Mouse (Mus musculus) lung, embryonic 16.5 days (tissue): ENCODE measurements around the gene Ccdc170. TPM values are rescaled to one million over a fixed set of nuclear protein-coding genes. Genes with fewer than 3 reads are reported as not detected.

ENCODE experiments used
- ATAC-seq: fragments of 200-750 bp; cut with Nextera tagmentation; 2 replicates; pipeline ENCODE4 v1.8.0; 2017; ENCODE audit warnings: low read depth, mild to moderate bottlenecking, moderate library complexity
- H3K27ac ChIP-seq: fragments of 300-500 bp; sonication (generic); 2 replicates; pipeline ENCODE4 v1.5.1; 2014; ENCODE audit warnings: mild to moderate bottlenecking, control low read depth, low read length
- H3K27me3 ChIP-seq: fragments of 300-500 bp; sonication (generic); 2 replicates; pipeline ENCODE4 v1.6.1; 2014; ENCODE audit warnings: low read depth, low read length, mixed read lengths; ENCODE audit not compliant: control insufficient read depth, insufficient read depth
- H3K36me3 ChIP-seq: fragments of 300-500 bp; sonication (generic); 2 replicates; pipeline ENCODE4 v1.6.1; 2014; ENCODE audit warnings: low read length; ENCODE audit not compliant: control insufficient read depth, insufficient read depth
- H3K4me1 ChIP-seq: fragments of 300-500 bp; sonication (generic); replicated peaks from 2 replicates; pipeline ENCODE4 v1.6.1; 2014; ENCODE audit warnings: low read length, mixed read lengths; ENCODE audit not compliant: control insufficient read depth, insufficient read depth
- H3K4me2 ChIP-seq: fragments of 300-500 bp; sonication (generic); 2 replicates; pipeline ENCODE4 v1.6.1; 2014; ENCODE audit warnings: low read depth, low read length, control low read depth
- H3K4me3 ChIP-seq: fragments of 300-500 bp; sonication (generic); 2 replicates; pipeline ENCODE4 v1.5.1; 2014; ENCODE audit warnings: mild to moderate bottlenecking, low read length, control low read depth
- H3K9ac ChIP-seq: fragments of 300-500 bp; sonication (generic); 2 replicates; pipeline ENCODE4 v1.6.1; 2014; ENCODE audit warnings: low read length, control low read depth
- H3K9me3 ChIP-seq: fragments of 300-500 bp; sonication (generic); 2 replicates; pipeline ENCODE4 v1.6.1; 2016; ENCODE audit warnings: low read length; ENCODE audit not compliant: control insufficient read depth
- WGBS: fragments of 180-500 bp; shearing (Covaris S2); extraction: QIAGEN DNeasy Blood & Tissue Kit; methylation state at CpG from one replicate; pipeline ENCODE4 v1.1.7; 2014; 5-methylcytosine and 5-hydroxymethylcytosine counted together
- polyA plus RNA-seq: library from polyadenylated mRNA; unstranded; fragments of >200 nt; fragmentation: Nextera tagmentation; extraction: Ambion mirVana; gene quantifications from 2 replicates; pipeline ENCODE4 v1.2.1, GENCODE M21; 2015

Ccdc170 gene
- polyA plus RNA-seq, 1 experiment from 2014 or later, result 0.43 TPM

GRCm38 (mm10) chr10:4571304-4571703 lies 89.0 kb downstream of the Ccdc170 start:
- WGBS, result 71% methylated on average over 4 of the region's 4 CpGs
- no peak overlapping the region for H3K9ac ChIP-seq

DNA sequence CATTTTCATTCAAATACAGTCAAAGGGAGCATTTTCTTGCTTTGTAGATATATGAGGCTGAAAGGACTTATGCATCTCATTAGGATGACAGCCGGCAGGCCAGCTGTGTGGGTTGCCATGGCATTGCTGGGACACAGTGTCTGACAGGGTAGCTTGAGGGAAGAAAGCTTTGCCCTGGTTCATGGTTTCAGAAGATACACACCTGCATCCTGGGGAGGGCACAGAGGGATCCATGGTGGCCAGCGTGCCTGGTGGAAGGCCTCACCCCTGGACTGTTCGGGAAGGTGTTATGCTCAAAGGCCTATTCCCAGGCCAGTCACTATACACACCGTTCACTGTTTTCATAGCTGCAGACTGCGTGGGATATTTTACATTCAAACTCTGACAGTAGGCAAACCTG lies 99.6 kb downstream of the Ccdc170 start:
- 86% methylated on average over 5 of the region's 5 CpGs for WGBS
- no peaks in the 10 kb centered on the region for H3K36me3 ChIP-seq
- H3K27ac ChIP-seq, result no peak overlapping the region
- no peaks in the 10 kb centered on the region for H3K4me1 ChIP-seq
- no peaks in the 10 kb centered on the region for H3K27me3 ChIP-seq
- no peak overlapping the region for H3K9ac ChIP-seq
- no peak overlapping the region for H3K4me3 ChIP-seq
- H3K9me3 ChIP-seq, result no peaks in the 10 kb centered on the region
- no peak for ATAC-seq
- H3K4me2 ChIP-seq, result no peak overlapping the region

More at GRCm38 (mm10) chr10:4571304-4571703, 89.0 kb downstream of the Ccdc170 start:
- Histone ChIP-seq H3K27me3 (no peaks in the 10 kb centered on the region), H3K4me1 (no peaks in the 10 kb centered on the region), H3K4me2 (no peak overlapping the region), H3K36me3 (no peaks in the 10 kb centered on the region), H3K4me3 (no peak overlapping the region), H3K27ac (no peak overlapping the region), H3K9me3 (no peaks in the 10 kb centered on the region)
- no peak for ATAC-seq

DNA sequence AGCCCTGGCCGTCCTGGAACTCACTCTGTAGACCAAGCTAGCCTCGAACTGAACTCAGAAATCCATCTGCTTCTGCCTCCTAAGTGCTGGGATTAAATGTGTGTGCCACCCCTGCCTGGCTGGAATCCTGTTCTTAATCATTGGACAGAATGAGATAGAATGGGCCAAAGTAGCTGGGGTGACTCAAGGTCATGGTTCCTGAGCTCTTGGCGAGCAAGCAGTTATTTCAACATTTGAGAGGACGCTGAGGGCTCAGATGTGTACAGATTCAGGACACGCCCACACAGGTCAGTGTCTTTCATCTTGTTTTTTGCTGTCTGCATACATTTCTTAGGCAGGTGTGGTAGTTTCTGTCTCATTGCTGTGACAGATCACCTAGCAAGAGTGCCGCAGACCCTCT lies 104.4 kb downstream of the Ccdc170 start:
- no peak for ATAC-seq
- 71% methylated on average over 6 of the region's 6 CpGs for WGBS
- H3K27me3 ChIP-seq, result no peaks in the 10 kb centered on the region

DNA sequence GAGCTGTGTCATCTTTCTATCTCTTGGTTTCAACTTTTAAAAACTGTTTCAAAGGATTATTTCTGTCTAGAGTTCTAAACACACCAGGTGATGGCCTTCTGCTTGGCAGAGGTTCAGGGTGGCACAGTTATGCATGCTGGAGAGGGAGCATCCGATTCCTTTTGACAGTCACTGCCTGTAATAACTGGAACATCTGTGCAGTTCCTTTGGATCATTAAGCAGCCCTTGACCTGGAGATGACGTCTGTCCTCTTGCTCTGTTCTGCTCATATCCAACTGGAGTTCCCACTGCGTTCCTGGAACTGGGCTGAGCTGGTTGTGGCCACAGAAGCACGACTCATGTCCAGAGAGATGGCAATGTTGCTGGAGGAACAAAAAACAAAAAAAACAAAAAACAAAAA lies 107.3 kb downstream of the Ccdc170 start:
- H3K4me3 ChIP-seq, result no peak overlapping the region
- no peak overlapping the region for H3K27ac ChIP-seq
- WGBS, result 68% methylated on average over 4 of the region's 4 CpGs
- no peaks in the 10 kb centered on the region for H3K27me3 ChIP-seq
- no peak overlapping the region for H3K9ac ChIP-seq
- no peaks in the 10 kb centered on the region for H3K9me3 ChIP-seq
- H3K36me3 ChIP-seq, result no peaks in the 10 kb centered on the region
- H3K4me1 ChIP-seq, result no peaks in the 10 kb centered on the region
- no peak overlapping the region for H3K4me2 ChIP-seq
- ATAC-seq, result no peak

More for the DNA sequence above, 104.4 kb downstream of the Ccdc170 start:
- Histone ChIP-seq H3K4me3 (no peak overlapping the region), H3K27ac (no peak overlapping the region), H3K9me3 (no peaks in the 10 kb centered on the region), H3K4me1 (no peaks in the 10 kb centered on the region), H3K36me3 (no peaks in the 10 kb centered on the region), H3K4me2 (no peak overlapping the region), H3K9ac (no peak overlapping the region)

DNA sequence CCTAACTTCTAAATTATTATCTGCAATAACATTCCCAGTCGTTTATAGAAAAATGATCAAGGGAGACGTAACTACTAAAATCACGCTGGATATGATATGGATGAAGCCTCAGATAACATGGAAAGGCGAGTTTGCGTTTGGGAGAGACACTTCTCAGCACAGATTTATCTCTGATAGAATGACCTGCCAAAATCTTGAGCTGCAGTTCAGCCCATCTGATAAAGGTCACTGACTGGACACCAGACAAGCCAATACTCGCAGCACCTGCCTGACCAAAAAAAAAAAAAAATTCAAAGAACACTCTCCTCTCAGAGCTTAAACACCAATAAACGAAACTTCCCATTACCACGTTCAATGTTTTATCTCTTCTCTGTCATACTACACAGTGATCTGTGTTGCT lies 108.7 kb downstream of the Ccdc170 start:
- H3K9ac ChIP-seq, result no peak overlapping the region
- no peaks in the 10 kb centered on the region for H3K9me3 ChIP-seq
- WGBS, result 57% methylated on average over 8 of the region's 8 CpGs
- H3K4me2 ChIP-seq, result no peak overlapping the region
- ATAC-seq, result no peak
- H3K27ac ChIP-seq, result no peak overlapping the region
- H3K27me3 ChIP-seq, result no peaks in the 10 kb centered on the region
- no peaks in the 10 kb centered on the region for H3K36me3 ChIP-seq
- H3K4me1 ChIP-seq, result no peaks in the 10 kb centered on the region
- no peak overlapping the region for H3K4me3 ChIP-seq

- Histone ChIP-seq H3K4me3 (no peak overlapping the region), H3K4me2 (no peak overlapping the region)
- WGBS, result 63% methylated on average over 4 of the region's 4 CpGs
Measured at GRCm38 (mm10) chr10:4593828-4594227, 111.5 kb downstream of the Ccdc170 start.

GRCm38 (mm10) chr10:4597211-4597610 lies 114.9 kb downstream of the Ccdc170 start:
- no peak overlapping the region for H3K27ac ChIP-seq
- H3K9me3 ChIP-seq, result no peaks in the 10 kb centered on the region
- H3K4me1 ChIP-seq, result no peaks in the 10 kb centered on the region
- H3K27me3 ChIP-seq, result no peaks in the 10 kb centered on the region
- no peak overlapping the region for H3K9ac ChIP-seq
- WGBS, result 91% methylated on average over 4 of the region's 4 CpGs
- ATAC-seq, result no peak
- H3K4me2 ChIP-seq, result no peak overlapping the region
- no peaks in the 10 kb centered on the region for H3K36me3 ChIP-seq
- H3K4me3 ChIP-seq, result no peak overlapping the region

More at GRCm38 (mm10) chr10:4593828-4594227, 111.5 kb downstream of the Ccdc170 start:
- no peaks in the 10 kb centered on the region for H3K4me1 ChIP-seq
- no peaks in the 10 kb centered on the region for H3K9me3 ChIP-seq
- no peak overlapping the region for H3K27ac ChIP-seq
- ATAC-seq, result no peak
- H3K36me3 ChIP-seq, result no peaks in the 10 kb centered on the region
- H3K27me3 ChIP-seq, result no peaks in the 10 kb centered on the region
- no peak overlapping the region for H3K9ac ChIP-seq

DNA sequence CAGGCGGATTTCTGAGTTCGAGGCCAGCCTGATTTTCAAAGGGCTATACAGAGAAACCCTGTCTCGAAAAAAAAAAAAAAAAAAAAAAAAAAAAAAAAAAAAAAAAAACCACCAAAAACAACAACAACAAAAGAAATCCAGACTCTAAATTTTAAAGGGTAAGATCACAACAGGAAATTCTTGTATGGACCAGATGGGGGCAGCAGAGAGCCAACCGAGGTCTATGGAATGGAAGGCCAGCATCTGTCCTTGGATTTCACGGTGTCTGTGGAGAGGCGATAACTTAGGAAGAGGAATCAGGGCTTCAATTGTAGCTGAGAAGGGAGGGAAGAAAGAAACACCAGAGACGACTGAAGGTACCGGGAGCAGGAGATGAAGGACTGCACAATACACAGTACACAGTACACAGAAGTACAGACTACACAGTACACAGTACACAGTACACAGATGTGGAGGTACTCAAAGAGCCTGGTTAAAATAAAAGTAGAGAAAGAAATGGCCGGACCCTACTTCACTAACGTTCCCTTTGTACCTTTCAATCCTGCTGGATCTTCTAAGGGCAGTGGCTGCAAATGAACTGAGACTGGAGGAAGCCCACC lies 116.0 kb downstream of the Ccdc170 start:
- WGBS, result 57% methylated on average over 10 of the region's 10 CpGs
- H3K36me3 ChIP-seq, result no peaks in the 10 kb centered on the region
- H3K27ac ChIP-seq, result no peak overlapping the region
- no peaks in the 10 kb centered on the region for H3K4me1 ChIP-seq
- H3K4me3 ChIP-seq, result no peak overlapping the region
- ATAC-seq, result peak; percentile 23; the same call in 1 of the 2 replicates
- no peaks in the 10 kb centered on the region for H3K9me3 ChIP-seq
- no peaks in the 10 kb centered on the region for H3K27me3 ChIP-seq
- H3K4me2 ChIP-seq, result no peak overlapping the region
- H3K9ac ChIP-seq, result no peak overlapping the region

- no peak for ATAC-seq
- Histone ChIP-seq H3K27ac (no peak overlapping the region), H3K27me3 (no peaks in the 10 kb centered on the region), H3K4me3 (no peak overlapping the region), H3K9ac (no peak overlapping the region), H3K9me3 (no peaks in the 10 kb centered on the region), H3K36me3 (no peaks in the 10 kb centered on the region), H3K4me1 (no peaks in the 10 kb centered on the region), H3K4me2 (no peak overlapping the region)
- 80% methylated on average over 12 of the region's 12 CpGs for WGBS
Measured at GRCm38 (mm10) chr10:4598916-4599315, 116.6 kb downstream of the Ccdc170 start.

DNA sequence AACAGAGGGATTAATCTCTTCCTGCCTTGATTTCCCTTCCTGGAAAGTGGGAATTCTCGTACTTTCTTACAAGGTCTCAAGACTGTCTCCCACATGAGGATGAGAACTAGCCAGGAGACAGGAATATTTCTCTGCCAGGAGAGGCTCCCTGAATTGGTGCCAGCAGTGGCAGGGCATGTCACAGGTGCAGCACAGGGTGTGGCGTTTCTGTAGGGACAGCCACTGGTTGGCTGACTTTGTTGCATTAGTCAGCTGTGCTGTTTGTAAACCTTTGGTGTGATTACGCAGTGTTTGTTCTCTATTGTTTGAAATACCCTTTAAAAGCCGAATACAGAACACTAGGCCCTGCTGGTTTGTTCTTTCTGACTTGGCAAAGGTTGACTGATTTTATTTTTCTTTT lies 117.3 kb downstream of the Ccdc170 start:
- no peak overlapping the region for H3K4me2 ChIP-seq
- H3K9ac ChIP-seq, result no peak overlapping the region
- no peak overlapping the region for H3K4me3 ChIP-seq
- H3K36me3 ChIP-seq, result no peaks in the 10 kb centered on the region
- WGBS, result 62% methylated on average over 4 of the region's 4 CpGs
- no peak overlapping the region for H3K27ac ChIP-seq
- H3K4me1 ChIP-seq, result no peaks in the 10 kb centered on the region
- no peaks in the 10 kb centered on the region for H3K9me3 ChIP-seq
- no peak for ATAC-seq
- no peaks in the 10 kb centered on the region for H3K27me3 ChIP-seq
